Mouse (Mus musculus) erythroid progenitor cell, adult 5-6 weeks (primary cell): ENCODE data around the gene Fbxl13. TPM values are rescaled to one million over a fixed set of nuclear protein-coding genes. Genes with fewer than 3 reads are reported as not detected.

Experiments used
- ATAC-seq: replicated peaks from 2 replicates; pipeline ENCODE4 v1.8.0; 2016; ENCODE audit warnings: moderate number of reproducible peaks, mild to moderate bottlenecking, moderate TSS enrichment, inconsistent platforms; ENCODE audit not compliant: poor library complexity, low FRiP score, severe bottlenecking
- total RNA-seq, 2 experiments: library from RNA; stranded (forward) in 1 of 2; stranded (reverse) in 1 of 2; fragments of 150-400 nt in 1 of 2; fragments of 186-747, 209-891 nt in 1 of 2; gene quantifications; 2 replicates each; pipeline versions ENCODE4 v1.2.3 to v1.2.4; 2015 to 2017; ENCODE audit warnings: low replicate concordance in 2 of 2

The Fbxl13 gene
- total RNA-seq, 2 experiments from 2014 or later = not detected

- ATAC-seq = no peak
These were observed 208.9 kb downstream of the Fbxl13 start for GRCm38 (mm10) chr5:21436471-21436975.

GRCm38 (mm10) chr5:21434148-21434929 lies 211.1 kb downstream of the Fbxl13 start:
- no peak for ATAC-seq

Other genes starting within 250 kb of the Fbxl13 start
- gene Ccdc146, start 221.0 kb downstream of the Fbxl13 start, total RNA-seq (2015; ENCODE audit: low replicate concordance) = not detected in 2 replicates
- not detected in 2 replicates for gene Ccdc146, start 221.0 kb downstream of the Fbxl13 start, total RNA-seq (2017; ENCODE audit: low replicate concordance)
- 0.72 and 1.3 TPM in 2 replicates for gene Fam185a, start 220.7 kb downstream of the Fbxl13 start, total RNA-seq (2015; ENCODE audit: low replicate concordance)
- gene Fam185a, start 220.7 kb downstream of the Fbxl13 start, total RNA-seq (2017; ENCODE audit: low replicate concordance) = 0.90 and 2.6 TPM in 2 replicates
- gene Lrrc17, start 102.1 kb downstream of the Fbxl13 start, total RNA-seq (2015; ENCODE audit: low replicate concordance) = not detected in 2 replicates
- not detected in 2 replicates for gene Lrrc17, start 102.1 kb downstream of the Fbxl13 start, total RNA-seq (2017; ENCODE audit: low replicate concordance)
- 4.6 and 6.8 TPM in 2 replicates for gene Armc10, start 179 bp upstream of the Fbxl13 start, total RNA-seq (2015; ENCODE audit: low replicate concordance)
- 4.5 and 5.9 TPM in 2 replicates for gene Armc10, start 179 bp upstream of the Fbxl13 start, total RNA-seq (2017; ENCODE audit: low replicate concordance)
- gene Napepld, start 55.8 kb upstream of the Fbxl13 start, total RNA-seq (2015; ENCODE audit: low replicate concordance) = 1.4 and 1.7 TPM in 2 replicates
- gene Napepld, start 55.8 kb upstream of the Fbxl13 start, total RNA-seq (2017; ENCODE audit: low replicate concordance) = 1.4 TPM in 1 of 2 replicates, not detected in the other
- 32.7 and 72.4 TPM in 2 replicates for gene Pmpcb, start 91.5 kb upstream of the Fbxl13 start, total RNA-seq (2015; ENCODE audit: low replicate concordance)
- 56.0 and 71.2 TPM in 2 replicates for gene Pmpcb, start 91.5 kb upstream of the Fbxl13 start, total RNA-seq (2017; ENCODE audit: low replicate concordance)
- 10.5 and 23.9 TPM in 2 replicates for gene Dnajc2, start 139.6 kb upstream of the Fbxl13 start, total RNA-seq (2015; ENCODE audit: low replicate concordance)
- gene Dnajc2, start 139.6 kb upstream of the Fbxl13 start, total RNA-seq (2017; ENCODE audit: low replicate concordance) = 13.3 and 18.6 TPM in 2 replicates
- 67.4 and 108 TPM in 2 replicates for gene Psmc2, start 139.6 kb upstream of the Fbxl13 start, total RNA-seq (2015; ENCODE audit: low replicate concordance)
- 41.2 and 51.7 TPM in 2 replicates for gene Psmc2, start 139.6 kb upstream of the Fbxl13 start, total RNA-seq (2017; ENCODE audit: low replicate concordance)
- not detected in 2 replicates for gene Slc26a5, start 220.0 kb upstream of the Fbxl13 start, total RNA-seq (2015; ENCODE audit: low replicate concordance)
- not detected in 2 replicates for gene Slc26a5, start 220.0 kb upstream of the Fbxl13 start, total RNA-seq (2017; ENCODE audit: low replicate concordance)